Mouse (Mus musculus): ENCODE data around the gene Gm32742. TPM values are rescaled to one million over a fixed set of nuclear protein-coding genes. Genes with fewer than 3 reads are reported as not detected.

Gm32742 gene
- total RNA-seq (2021) = not detected
- long read RNA-seq, experiment 1 = 0 reads
- long read RNA-seq, experiment 2 = 0 reads

DNA sequence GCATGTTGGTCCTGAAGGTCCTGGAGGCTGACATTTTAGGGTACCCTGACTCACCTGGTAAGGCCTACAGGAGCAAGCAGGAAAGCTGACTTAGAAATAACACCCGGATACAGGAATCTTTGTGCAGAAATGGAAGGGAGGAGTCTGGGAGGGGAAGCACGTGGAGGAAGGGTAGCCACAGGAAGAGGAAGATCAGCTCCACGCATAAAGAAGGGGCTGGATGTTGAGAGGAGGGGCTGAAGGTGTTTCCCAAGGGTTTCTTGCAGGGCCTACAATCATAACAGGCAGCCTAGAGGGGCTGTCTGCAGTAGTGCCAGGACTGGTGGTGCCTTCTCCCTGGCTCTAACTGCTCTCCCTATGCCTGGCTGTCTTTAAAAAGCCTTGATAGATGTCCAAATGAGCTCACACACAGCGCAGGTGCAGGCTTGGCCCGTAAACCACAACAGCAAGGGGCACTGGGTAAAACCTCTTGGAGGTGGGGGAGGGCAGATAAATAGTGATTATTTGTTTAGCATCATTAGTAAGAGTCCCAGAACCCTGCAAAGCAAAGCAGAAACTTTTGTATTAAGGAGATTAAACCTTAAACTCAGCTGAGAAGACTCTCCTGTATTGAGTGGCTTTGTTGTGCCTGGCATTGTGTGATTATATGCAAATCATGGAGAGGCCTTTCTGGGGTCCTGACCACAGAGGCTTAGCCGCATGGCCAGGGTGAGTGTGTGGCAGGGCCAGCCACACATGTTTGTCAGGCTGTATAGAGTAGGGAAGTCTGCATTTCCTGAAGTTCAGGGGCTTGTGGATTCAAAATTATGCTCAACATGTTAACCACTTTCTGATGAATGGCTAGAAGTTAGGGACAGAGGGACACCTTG is at the start of gene Gm32742:
Gene Gm32742 (minus strand): TSS at position 206 of the 869 bp plus-strand sequence.
- no peak for DNase-seq (ENCODE audit: low spot score in 2 of 2)

DNA sequence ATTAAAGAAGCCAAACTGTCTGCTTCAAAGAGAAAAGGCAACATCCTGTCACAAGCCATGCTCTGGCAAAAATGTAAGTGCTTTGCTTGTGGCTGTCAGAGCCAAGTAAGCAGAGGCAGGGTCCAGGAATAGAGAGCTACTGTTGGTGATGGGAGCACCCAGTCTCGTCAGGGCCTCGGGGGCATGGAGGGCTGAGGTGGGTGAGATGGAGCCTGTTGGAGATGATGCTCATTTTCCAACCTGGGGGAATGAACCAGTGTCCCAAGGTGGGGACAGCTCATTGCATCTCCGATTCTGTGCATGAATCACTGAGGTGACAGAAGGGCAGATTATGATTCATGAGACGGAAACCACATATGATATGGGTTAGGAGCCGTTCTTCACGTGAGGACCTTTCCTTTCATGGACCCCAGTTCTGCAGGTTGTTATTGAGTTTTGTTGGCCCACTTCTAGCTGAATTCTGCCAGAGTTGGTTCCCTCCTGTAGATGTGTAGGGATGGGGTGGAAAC is 48.5 kb upstream of the Gm32742 start:
- DNase-seq (ENCODE audit: low spot score in 2 of 2) = no peak

DNA sequence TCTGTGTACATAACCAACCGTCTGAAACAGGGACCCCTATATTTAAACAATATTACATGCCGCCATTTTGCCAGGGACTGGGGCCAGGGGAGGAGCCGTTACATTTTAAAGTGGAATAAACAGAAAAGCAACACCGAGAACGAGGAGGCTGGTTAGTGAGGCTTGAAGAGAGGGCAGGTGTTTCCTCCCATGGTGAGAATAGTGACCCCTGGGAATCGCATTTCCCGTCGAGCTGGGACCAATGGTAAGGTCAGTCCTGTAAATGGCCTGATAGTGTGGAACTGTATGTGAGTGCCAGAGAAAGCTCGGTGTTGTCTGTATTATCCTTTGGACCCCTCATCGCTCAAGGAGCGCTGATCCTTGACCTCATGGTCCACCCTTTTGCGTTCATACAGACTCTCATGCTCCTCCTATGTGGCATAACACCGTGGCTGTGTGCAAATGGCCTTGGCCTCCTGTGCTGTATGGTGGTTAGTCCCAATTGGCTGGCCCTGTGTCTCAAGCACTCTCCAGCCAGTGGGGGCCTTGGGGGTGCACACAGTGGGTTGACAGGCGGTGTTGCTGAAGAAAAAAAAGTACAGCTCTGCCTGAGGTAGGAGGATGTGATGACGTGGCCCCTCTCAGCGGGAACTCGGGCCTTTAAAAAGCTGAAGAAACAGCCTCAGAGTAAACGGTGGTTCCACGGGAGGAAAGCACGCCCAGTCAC is 47.9 kb upstream of the Gm32742 start, which contains the start of gene Pou2af1:
Gene Pou2af1 (plus strand): TSS at position 686 of the 706 bp plus-strand sequence.
- DNase-seq (ENCODE audit: low spot score in 2 of 2) = no peak

DNA sequence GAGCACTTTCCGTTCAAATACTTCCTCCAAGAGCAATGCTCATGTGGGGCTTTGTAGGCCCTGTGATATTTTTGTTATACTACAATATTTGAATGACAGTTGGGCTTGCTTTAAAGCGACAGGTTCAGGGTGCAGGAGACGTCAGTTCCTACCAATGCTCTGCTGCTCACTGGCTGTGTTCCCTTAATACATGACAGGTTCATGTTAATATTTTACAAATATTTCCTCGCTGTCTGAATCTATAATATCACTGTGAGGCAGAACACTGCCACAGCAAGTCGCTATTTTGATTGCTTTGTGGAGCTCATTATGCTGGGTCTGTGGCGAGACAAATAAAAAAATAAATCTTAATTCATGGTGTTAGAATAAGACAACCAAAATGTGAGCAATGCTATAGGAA is 45.9 kb upstream of the Gm32742 start:
- no peak for DNase-seq (ENCODE audit: low spot score in 2 of 2)

DNA sequence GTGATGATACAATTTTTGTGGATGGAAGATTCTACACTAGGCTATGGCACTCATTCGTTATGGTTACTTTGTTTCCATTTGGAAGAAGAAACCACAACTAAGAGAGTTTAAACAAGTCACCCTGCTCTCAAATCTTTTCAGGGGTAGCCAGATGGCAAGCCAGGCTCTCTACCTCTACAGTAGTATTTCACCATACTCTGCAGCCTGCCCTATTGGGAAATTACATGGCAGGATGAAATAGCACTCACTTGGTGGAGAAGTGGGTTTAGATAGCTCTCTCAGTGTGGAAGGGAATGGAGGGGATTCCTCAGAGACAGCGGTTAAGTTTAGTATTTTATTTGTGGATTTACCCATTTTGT is 43.6 kb upstream of the Gm32742 start:
- no peak for DNase-seq (ENCODE audit: low spot score in 2 of 2)

DNA sequence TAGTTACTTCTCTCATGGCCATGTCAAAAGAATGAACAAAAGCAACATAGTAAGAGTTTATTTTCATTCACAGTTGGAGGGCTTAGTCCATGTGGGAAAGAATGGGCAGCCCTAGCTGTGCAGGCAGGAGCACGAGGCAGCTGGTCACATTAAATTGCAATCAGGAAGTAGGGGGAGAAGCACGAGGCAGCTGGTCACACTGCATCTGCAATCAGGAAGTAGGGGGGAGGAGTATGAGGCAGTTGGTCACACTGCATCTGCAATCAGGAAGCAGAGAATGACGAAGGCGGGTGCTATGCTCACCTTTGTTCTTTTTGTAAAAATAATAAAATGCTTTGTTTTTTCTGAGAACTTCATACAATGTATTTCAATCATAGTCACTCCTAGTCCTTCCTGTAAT is 29.5 kb upstream of the Gm32742 start:
- DNase-seq (ENCODE audit: low spot score in 2 of 2) = no peak

DNA sequence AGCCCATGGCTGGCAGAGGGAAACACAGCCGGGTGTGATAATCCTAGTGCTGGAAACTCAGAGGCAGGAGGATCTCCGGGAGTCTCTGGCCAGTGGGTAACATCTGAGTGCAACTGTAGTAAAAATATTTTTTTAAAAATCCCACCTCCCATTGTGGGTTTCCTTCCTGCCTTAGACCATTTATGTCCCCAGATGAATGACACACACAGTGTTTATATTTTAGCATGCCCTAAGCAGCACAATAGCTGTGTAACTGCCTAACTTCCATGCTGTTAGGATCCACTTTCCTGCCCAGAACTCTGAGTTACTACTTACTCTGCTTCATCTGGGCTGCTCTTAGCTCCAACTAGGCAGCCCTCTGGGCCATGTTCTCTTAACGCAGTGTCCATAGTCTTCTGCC is 25.3 kb upstream of the Gm32742 start:
- DNase-seq (ENCODE audit: low spot score in 2 of 2) = no peak

DNA sequence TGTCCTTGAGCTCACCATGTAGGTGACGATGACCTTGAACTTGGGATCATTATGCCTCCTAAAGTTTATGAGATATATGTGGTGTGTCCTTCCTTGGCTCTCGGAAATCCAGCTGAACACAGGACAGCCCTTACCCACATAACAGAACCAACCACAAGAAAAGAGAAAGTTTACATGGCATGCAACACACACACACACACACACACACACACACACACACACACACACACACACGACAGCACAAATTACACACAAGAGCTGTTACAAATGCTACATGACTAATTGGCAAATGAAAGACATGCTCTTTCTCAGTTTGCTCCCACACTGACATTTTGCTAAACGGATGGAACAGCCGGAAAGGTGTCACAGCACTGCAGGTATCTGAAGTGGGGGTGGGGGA is 20.6 kb upstream of the Gm32742 start:
- DNase-seq (ENCODE audit: low spot score in 2 of 2) = no peak

DNA sequence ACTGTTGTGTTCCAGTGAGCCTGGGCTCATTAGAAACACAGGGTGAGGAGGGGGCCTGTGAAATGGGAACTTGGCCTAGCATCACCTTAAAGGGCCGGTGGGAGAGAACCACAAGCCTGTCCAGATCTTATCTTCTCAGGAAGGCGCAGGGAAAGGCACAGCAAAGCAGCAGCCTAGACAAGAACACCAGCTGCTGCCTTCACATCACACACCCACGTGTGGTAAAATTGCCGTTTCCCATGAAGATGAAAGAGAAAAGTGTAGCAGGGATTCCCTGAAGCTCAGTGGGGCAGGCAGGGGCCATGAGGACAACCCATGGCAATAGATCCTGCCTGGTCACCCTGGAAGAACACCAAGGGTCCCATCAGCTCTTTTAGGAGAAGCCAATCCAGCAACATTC is 20.1 kb upstream of the Gm32742 start:
- no peak for DNase-seq (ENCODE audit: low spot score in 2 of 2)

DNA sequence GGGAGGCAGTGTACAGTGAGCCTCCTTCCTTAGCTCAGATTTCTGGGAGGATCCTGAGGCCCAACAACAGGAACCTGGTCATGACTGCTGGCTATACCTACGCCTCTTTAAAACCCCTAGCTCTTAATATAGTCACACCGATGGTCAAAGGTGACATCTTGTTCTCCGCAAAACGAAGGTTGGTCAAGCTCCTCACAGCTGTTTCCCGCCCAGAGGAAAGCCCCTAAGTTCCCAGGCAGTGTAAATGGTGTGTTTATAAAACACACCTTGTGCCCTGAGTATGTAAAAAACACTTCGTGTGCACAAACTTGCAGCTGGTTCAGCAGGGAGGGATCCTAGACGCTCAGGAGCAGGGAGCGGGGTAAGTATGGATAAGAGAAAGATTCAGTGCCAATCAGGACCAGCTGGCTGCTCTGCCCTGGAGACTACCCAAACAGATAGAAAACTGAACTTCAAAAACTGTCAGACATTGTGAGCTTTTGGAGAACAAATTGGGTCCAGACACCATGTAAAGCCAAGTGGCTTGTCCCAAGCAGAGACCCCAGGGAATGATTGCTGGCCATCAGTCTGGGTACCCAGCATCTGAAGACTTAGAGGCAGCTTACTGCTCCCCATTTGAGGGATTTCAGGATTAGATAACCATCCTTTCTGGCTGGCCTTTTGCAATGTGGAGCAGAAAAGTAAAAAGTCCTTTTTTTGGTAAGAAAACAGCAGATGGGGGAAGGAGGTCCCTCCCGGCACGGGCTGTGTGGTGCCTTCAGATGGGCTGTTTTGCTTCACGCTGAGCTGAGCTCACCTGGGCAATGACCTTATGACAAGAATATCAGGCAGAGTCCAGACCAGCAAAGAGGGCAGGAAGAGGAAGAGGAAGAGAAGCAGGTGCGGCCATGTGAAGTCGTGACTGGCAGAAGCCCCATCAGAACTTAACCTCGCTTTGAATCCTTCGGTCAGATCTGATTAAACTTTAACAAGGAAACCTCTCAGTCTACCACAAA is 17.7 kb upstream of the Gm32742 start:
- no peak for DNase-seq (ENCODE audit: low spot score in 2 of 2)

DNA sequence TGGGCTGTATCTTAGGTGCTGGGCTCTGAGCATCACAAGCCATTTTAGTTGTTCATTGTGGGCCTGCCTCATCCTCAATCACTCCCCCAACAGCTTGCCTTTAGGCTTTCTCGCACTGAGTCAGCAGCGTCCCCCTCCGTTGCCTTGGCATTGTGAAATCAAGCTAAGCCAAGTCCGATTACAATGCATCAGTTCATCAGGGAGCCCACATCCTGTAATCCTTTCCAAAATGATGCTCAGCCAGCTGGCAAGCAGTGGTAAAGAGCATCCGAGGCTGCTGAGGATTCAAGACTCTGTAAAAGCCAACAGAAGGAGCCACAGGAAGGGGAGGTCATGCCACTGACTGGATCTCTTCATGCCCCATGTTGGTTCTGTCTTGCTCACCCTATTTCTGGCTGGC is 15.3 kb upstream of the Gm32742 start:
- DNase-seq (ENCODE audit: low spot score in 2 of 2) = no peak

DNA sequence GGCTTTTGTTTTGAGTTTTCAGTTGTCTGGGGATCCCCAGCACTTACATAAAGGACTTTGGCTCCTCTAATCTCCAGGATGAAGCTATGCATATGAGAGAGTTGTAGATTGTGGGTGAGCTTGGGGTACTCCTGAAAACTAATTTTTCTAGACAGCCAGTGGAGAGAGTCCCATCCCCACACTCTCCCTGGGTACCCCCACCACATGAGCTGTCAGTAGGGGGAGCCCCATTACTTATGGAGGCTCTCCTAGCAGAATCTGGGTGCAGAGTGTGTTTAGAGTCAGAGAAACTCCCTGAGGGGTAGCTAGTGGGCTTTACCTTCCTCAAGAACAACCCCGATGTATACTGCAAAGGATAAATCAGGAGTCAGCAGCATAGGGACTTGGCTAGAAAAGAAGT is 13.0 kb upstream of the Gm32742 start:
- DNase-seq (ENCODE audit: low spot score in 2 of 2) = no peak

DNA sequence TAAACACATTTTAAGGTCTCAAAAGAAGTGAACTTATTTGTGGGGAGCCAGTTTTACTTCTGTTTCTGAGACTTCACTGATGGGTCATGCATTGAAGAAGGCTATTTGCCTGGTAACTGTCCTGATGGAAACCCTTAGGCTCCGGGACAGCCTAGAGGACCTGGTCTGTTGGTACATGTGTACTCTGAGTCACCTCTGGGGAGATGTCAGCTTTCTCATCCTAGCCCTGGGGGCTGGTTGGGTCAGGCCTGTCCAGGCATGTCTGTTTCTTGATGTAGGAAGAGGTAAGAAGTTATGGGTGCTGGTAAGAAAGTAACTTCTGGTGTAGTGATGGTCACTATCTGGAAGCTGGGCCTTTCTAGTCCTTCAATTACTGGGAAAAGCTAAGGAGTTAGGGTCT is 10.4 kb upstream of the Gm32742 start:
- DNase-seq (ENCODE audit: low spot score in 2 of 2) = no peak

DNA sequence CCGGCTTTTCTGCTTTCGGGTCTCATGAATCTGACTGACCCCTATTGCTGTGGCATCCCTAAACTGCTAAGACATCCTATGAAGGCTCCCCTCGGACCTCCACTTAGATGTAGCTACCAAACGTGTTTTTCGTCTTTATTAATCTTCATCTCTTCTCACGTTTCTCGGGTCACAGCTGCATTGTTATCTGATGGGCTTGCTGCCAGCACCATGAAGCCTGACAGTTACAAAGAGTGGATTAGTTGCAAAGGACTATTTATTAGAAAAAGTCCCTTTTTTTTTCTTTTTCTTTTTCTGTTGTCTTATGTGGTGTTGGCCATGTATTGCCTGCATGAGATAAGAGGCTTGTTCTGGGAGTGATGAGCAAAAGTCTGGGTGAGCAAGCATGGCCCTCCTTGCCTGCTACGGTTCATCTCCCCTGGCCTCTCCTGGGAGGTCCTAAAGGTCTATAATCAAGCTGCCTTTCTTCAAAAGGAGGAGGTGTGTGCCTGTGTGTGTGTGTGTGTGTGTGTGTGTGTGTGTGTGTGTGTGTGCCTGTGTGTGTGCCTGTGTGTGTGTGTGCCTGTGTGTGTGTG is 9.7 kb upstream of the Gm32742 start:
- no peak for DNase-seq (ENCODE audit: low spot score in 2 of 2)

DNA sequence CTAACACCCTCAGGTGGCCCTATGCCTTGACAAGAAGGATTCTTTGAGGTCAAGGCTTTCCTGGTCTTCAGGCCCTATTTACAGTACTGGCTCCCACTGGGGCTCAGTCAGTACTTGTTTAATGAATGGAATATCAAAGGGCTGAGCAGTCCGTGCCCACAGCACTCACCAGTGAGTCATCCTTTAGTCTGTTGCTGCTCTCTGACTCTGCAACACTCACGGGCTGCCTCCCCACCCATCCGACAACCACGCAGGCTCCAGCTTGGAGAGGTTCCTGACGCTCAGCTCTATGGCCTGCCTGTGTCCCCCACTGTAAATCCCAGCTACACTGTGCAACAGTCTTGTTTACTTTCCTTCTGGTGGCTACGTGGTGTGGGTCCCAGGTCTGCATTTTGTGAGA is 5.0 kb upstream of the Gm32742 start:
- no peak for DNase-seq (ENCODE audit: low spot score in 2 of 2)

DNA sequence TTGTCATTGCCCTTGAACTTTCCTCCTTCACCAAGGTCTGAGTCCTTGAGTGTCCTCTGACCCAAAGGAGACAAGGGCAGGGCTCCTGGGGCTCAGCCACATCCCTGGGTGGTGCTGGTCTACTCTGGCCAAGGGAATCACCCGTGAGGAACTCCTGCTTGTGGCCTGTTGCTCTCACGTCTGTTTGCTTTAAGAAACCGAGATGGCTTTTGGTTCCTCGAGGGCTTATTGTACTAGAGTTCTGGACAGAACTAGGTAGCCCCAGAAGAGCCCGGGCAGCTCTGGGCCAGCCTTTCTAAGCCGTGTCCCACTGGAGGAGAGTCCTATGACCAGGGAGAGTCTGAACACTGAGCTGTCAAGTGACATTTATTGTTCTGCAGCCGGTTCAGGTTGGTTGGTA is 3.8 kb upstream of the Gm32742 start:
- DNase-seq (ENCODE audit: low spot score in 2 of 2) = no peak

DNA sequence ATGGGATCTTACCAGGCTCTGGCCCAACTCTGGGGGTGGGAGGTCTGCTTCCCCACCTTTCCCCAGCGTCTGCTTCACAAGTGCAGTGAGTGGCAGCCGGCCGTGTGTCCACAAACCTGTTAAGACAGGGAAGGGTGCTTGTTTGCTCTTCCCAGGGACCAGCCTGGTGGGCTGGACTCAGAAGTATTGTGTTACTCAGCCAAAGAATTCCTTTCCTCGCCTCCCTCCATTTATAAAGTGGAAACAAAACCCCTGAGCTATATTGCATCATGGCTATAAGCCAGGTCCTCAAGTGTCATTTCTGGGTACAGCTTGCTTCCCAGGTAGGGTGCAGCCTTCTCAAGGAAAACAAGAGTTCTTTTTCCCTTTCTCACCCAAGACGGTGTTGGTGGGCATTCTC is 3.4 kb upstream of the Gm32742 start:
- no peak for DNase-seq (ENCODE audit: low spot score in 2 of 2)

DNA sequence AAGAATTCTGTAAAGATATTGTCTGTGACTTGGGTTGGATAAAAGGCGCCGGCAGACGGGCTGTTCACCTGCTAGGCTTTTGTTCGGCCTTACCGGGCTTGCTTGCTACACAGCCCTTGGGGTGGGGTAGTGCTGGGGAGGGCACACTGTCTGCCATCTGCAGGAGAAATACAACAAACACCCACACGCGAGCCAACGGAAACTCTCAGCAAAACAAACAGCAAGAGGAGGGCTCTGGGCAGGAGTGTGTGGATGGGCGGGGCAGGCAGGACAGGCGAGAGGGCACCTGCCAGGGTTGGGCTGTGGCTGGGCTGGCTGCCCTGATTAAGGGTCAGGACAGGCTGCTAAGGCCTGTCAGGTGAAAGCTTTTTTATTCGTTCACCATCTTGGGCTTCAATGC is 2.6 kb upstream of the Gm32742 start:
- no peak for DNase-seq (ENCODE audit: low spot score in 2 of 2)

DNA sequence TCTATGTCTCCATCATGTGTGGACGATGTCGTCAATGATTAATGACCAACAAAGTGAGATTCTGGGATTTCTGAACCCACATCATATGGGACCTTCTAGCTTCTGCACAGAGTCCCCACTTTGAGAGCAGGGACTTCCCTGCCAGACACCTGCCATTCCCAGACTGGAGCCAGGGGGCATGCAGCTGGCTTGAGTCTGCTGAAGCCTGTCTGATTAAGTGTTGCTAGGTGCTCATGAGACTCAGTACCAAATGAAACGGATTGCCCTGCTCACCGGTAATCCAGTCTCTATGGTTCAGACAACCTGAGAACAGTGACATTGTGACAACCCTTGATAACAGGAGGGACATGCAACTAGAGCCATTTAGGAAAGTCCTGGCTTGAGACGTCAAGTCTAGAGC is 1.3 kb downstream of the Gm32742 start:
- no peak for DNase-seq (ENCODE audit: low spot score in 2 of 2)

DNA sequence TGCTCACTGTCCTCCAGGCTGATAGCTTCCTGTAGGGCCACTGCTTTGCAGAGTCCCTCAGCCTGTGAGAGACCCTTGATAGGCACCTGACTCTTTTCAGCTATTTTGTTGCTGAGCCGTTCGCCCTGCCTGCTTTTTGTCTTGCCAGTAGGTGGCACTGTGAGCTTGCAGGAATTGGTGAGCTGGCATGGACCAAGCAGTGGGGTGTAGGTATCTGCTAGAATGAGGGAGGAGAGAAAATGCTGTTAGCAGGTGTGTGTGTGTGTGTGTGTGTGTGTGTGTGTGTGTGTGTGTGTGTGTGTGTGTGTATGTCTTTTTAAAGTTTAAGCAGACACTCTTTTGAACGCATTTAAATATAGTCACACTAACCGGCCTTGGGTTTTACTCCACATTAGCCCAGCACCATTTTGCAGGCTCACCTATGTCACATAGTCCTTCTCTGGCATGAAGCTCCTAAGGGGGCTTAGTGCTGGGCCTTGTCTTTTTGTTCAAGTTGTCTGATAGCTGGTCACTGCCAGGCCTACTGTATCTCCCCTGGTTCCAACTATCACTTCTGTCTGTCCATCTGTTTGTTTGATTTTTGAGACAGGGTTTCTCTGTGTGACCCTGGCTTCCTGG is 3.4 kb downstream of the Gm32742 start:
- peak; percentile 27 to 68 for DNase-seq (ENCODE audit: low spot score in 2 of 2)

Data from adrenal gland, postnatal 4 days (tissue).